Mouse (Mus musculus) limb, embryonic 12.5 days (tissue): ENCODE data around the gene Rab1b. TPM values are rescaled to one million over a fixed set of nuclear protein-coding genes. Genes with fewer than 3 reads are reported as not detected.
A peak's percentile ranks its signal among the peaks of the same experiment; 100 is the strongest.
"Not testable (repeated sequence)": the region's sequence is repeated elsewhere in the genome, so short reads cannot be mapped to it uniquely, and the experiment has no call there.

Experiments
- ATAC-seq: fragments of 200-750 bp; cut with Nextera tagmentation; 2 replicates; pipeline ENCODE4 v1.8.0; 2017; ENCODE audit warnings: low read depth, moderate TSS enrichment; ENCODE audit not compliant: insufficient number of reproducible peaks, insufficient read depth, low FRiP score, low TSS enrichment
- H3K27ac ChIP-seq: fragments of 300-500 bp; sonication (generic); 2 replicates; pipeline ENCODE4 v1.5.1; 2016; ENCODE audit warnings: mild to moderate bottlenecking, moderate library complexity
- H3K27me3 ChIP-seq: fragments of 300-500 bp; sonication (generic); 2 replicates; pipeline ENCODE4 v1.6.1; 2016; ENCODE audit warnings: mild to moderate bottlenecking, moderate library complexity
- H3K36me3 ChIP-seq: fragments of 300-500 bp; sonication (generic); 2 replicates; pipeline ENCODE4 v1.6.1; 2016; ENCODE audit warnings: mild to moderate bottlenecking, moderate library complexity
- H3K4me1 ChIP-seq: fragments of 300-500 bp; sonication (generic); replicated peaks from 2 replicates; pipeline ENCODE4 v1.6.1; 2016
- H3K4me2 ChIP-seq: fragments of 300-500 bp; sonication (generic); 2 replicates; pipeline ENCODE4 v1.6.1; 2016; ENCODE audit warnings: mild to moderate bottlenecking, moderate library complexity
- H3K4me3 ChIP-seq: fragments of 300-500 bp; sonication (generic); replicated peaks from 2 replicates; pipeline ENCODE4 v1.5.1; 2016; ENCODE audit warnings: mild to moderate bottlenecking
- H3K9ac ChIP-seq: fragments of 300-500 bp; sonication (generic); replicated peaks from 2 replicates; pipeline ENCODE4 v1.6.1; 2016; ENCODE audit warnings: mild to moderate bottlenecking, moderate library complexity
- H3K9me3 ChIP-seq: fragments of 300-500 bp; sonication (generic); 2 replicates; pipeline ENCODE4 v1.6.1; 2016; ENCODE audit warnings: mild to moderate bottlenecking, moderate library complexity
- WGBS: fragments of 180-500 bp; shearing (Covaris S2); methylation state at CpG from one replicate; pipeline ENCODE4 v1.1.7; 2016; 5-methylcytosine and 5-hydroxymethylcytosine counted together
- polyA plus RNA-seq: library from polyadenylated mRNA; unstranded; fragments of >200 nt; fragmentation: Nextera tagmentation; extraction: Ambion mirVana; gene quantifications from 2 replicates; pipeline ENCODE4 v1.2.1, GENCODE M21; 2016

Gene Rab1b
- polyA plus RNA-seq, 1 experiment from 2014 or later = 239 TPM

GRCm38 (mm10) chr19:5097521-5098362 lies 9.1 kb downstream of the Rab1b start:
- 4% methylated on average over 31 of the region's 31 CpGs for WGBS
- no peaks in the 10 kb centered on the region for H3K9me3 ChIP-seq
- H3K27me3 ChIP-seq = no peaks in the 10 kb centered on the region
- H3K36me3 ChIP-seq = peaks cover 49% of the 10 kb centered on the region
- H3K4me2 ChIP-seq = peak overlapping the region; percentile 98
- peak overlapping the region; percentile 80 for H3K4me3 ChIP-seq
- H3K9ac ChIP-seq = peak overlapping the region; percentile 91
- peak overlapping the region; percentile 72; the same call in 1 of the 2 replicates for H3K27ac ChIP-seq
- ATAC-seq = 0 out of 2 replicates have a peak, but pooled peaks have one; percentile 10
- H3K4me1 ChIP-seq = peaks cover 64% of the 10 kb centered on the region

- 9% methylated on average over 9 of the region's 9 CpGs for WGBS
- Histone ChIP-seq H3K4me2 (peak overlapping the region; percentile 98), H3K27ac (0 out of 2 replicates have a peak overlapping the region, but pooled peaks have one; percentile 29), H3K27me3 (no peaks in the 10 kb centered on the region), H3K4me3 (peak overlapping the region; percentile 9; the same call in 1 of the 2 replicates), H3K4me1 (peaks cover 64% of the 10 kb centered on the region), H3K36me3 (peaks cover 49% of the 10 kb centered on the region), H3K9me3 (no peaks in the 10 kb centered on the region), H3K9ac (no peak overlapping the region; the same call in 1 of the 2 replicates)
- ATAC-seq = no peak
Observed at GRCm38 (mm10) chr19:5095887-5096474, 10.9 kb downstream of the Rab1b start.

GRCm38 (mm10) chr19:5094746-5095417 lies 12.0 kb downstream of the Rab1b start:
- H3K9me3 ChIP-seq = no peaks in the 10 kb centered on the region
- peak overlapping the region; percentile 24; the same call in 1 of the 2 replicates for H3K27ac ChIP-seq
- 41% methylated on average over 11 of the region's 11 CpGs for WGBS
- peak overlapping the region; percentile 15; the same call in 1 of the 2 replicates for H3K4me3 ChIP-seq
- no peak overlapping the region; the same call in 1 of the 2 replicates for H3K9ac ChIP-seq
- H3K27me3 ChIP-seq = no peaks in the 10 kb centered on the region
- H3K4me2 ChIP-seq = peak overlapping the region; percentile 47
- ATAC-seq = no peak
- peaks cover 46% of the 10 kb centered on the region for H3K36me3 ChIP-seq
- H3K4me1 ChIP-seq = peaks cover 62% of the 10 kb centered on the region

GRCm38 (mm10) chr19:5094243-5094632 lies 12.6 kb downstream of the Rab1b start:
- Histone ChIP-seq H3K36me3 (peaks cover 45% of the 10 kb centered on the region), H3K27ac (peak overlapping the region; percentile 24; the same call in 1 of the 2 replicates), H3K27me3 (no peaks in the 10 kb centered on the region), H3K4me3 (peak overlapping the region; percentile 15; the same call in 1 of the 2 replicates), H3K4me2 (peak overlapping the region; percentile 47), H3K9me3 (no peaks in the 10 kb centered on the region), H3K4me1 (peaks cover 57% of the 10 kb centered on the region), H3K9ac (peak overlapping the region; percentile 18; the same call in 1 of the 2 replicates)
- ATAC-seq = peak; percentile 29; the same call in 1 of the 2 replicates
- under 1% methylated on average over 21 of the region's 21 CpGs for WGBS

GRCm38 (mm10) chr19:5093481-5094242 lies 13.2 kb downstream of the Rab1b start:
- Histone ChIP-seq H3K4me3 (no peak overlapping the region), H3K27ac (no peak overlapping the region), H3K36me3 (peaks cover 44% of the 10 kb centered on the region), H3K4me2 (peak overlapping the region; percentile 47), H3K9me3 (no peaks in the 10 kb centered on the region), H3K27me3 (no peaks in the 10 kb centered on the region), H3K9ac (0 out of 2 replicates have a peak overlapping the region, but pooled peaks have one; percentile 18), H3K4me1 (peaks cover 57% of the 10 kb centered on the region)
- WGBS = 78% methylated on average over 12 of the region's 12 CpGs
- no peak for ATAC-seq

- no peak overlapping the region for H3K4me2 ChIP-seq
- peaks cover under 1% of the 10 kb centered on the region for H3K27me3 ChIP-seq
- WGBS = 93% methylated on average over 10 of the region's 10 CpGs
- no peak overlapping the region for H3K4me3 ChIP-seq
- peaks cover 48% of the 10 kb centered on the region for H3K4me1 ChIP-seq
- no peak overlapping the region for H3K27ac ChIP-seq
- no peak overlapping the region for H3K9ac ChIP-seq
- no peak for ATAC-seq
- H3K36me3 ChIP-seq = peaks cover 44% of the 10 kb centered on the region
- no peaks in the 10 kb centered on the region for H3K9me3 ChIP-seq
Observed at GRCm38 (mm10) chr19:5092083-5092482, 14.8 kb downstream of the Rab1b start.

GRCm38 (mm10) chr19:5089324-5089723 lies 17.5 kb downstream of the Rab1b start:
- H3K4me1 ChIP-seq = peaks cover 31% of the 10 kb centered on the region
- H3K27ac ChIP-seq = no peak overlapping the region
- ATAC-seq = no peak
- H3K4me2 ChIP-seq = peak overlapping the region; percentile 85
- H3K36me3 ChIP-seq = peaks cover 44% of the 10 kb centered on the region
- H3K9ac ChIP-seq = peak overlapping the region; percentile 74
- 95% methylated on average over 4 of the region's 4 CpGs for WGBS
- H3K4me3 ChIP-seq = peak overlapping the region; percentile 82
- peaks cover 26% of the 10 kb centered on the region for H3K27me3 ChIP-seq
- H3K9me3 ChIP-seq = no peaks in the 10 kb centered on the region

GRCm38 (mm10) chr19:5087884-5088728 lies 18.8 kb downstream of the Rab1b start, which contains the start of gene Yif1a:
TSS of gene Yif1a (plus strand) at chr19:5088538.
- peaks cover 38% of the 10 kb centered on the region for H3K27me3 ChIP-seq
- H3K4me1 ChIP-seq = peaks cover 24% of the 10 kb centered on the region
- ATAC-seq = peak; percentile 92
- WGBS = under 1% methylated on average over 58 of the region's 58 CpGs
- H3K4me2 ChIP-seq = peak within 1 kb of the TSS; percentile 85
- H3K36me3 ChIP-seq = peaks cover 35% of the 10 kb centered on the region
- H3K9ac ChIP-seq = peak within 1 kb of the TSS; percentile 74
- H3K27ac ChIP-seq = peak within 1 kb of the TSS; percentile 64; the same call in 1 of the 2 replicates
- peak within 1 kb of the TSS; percentile 82 for H3K4me3 ChIP-seq
- no peaks in the 10 kb centered on the region for H3K9me3 ChIP-seq

GRCm38 (mm10) chr19:5086533-5086932 lies 20.3 kb downstream of the Rab1b start:
- not testable (repeated sequence) for H3K9ac ChIP-seq, H3K4me2 ChIP-seq, ATAC-seq, H3K9me3 ChIP-seq, H3K27ac ChIP-seq, H3K4me3 ChIP-seq
- peaks cover 54% of the 10 kb centered on the region for H3K27me3 ChIP-seq
- 57% methylated on average over 4 of the region's 4 CpGs for WGBS
- peaks cover 20% of the 10 kb centered on the region for H3K36me3 ChIP-seq
- H3K4me1 ChIP-seq = peaks cover 24% of the 10 kb centered on the region
